8 mouse cellular contexts compared by ENCODE assay signal in genomic region chr2:34370349-34370724, GRCm38 (mm10). TPM values are rescaled to one million over a fixed set of nuclear protein-coding genes. Genes with fewer than 3 reads are reported as not detected.
DNase-seq lines count a peak whose midpoint lies in the region; ATAC-seq and TF ChIP-seq lines count a peak whose summit lies in the region.

No protein-coding gene starts in this region.

- peak overlapping the region; percentile 18; the same call in 1 of the 2 replicates for H3K27ac ChIP-seq in heart, embryonic 11.5 days (ENCODE audit: low read depth, low read length)
- H3K27ac ChIP-seq in bone marrow, adult 2 months (ENCODE audit: control insufficient read depth, insufficient read depth, low read depth, low read length, poor library complexity), result no peak overlapping the region
- 0 out of 2 replicates have a peak overlapping the region, but pooled peaks have one; percentile 4 for H3K27ac ChIP-seq in heart, embryonic 15.5 days
- H3K27ac ChIP-seq in midbrain, embryonic 10.5 days (replicated peaks), result peak overlapping the region; percentile 99

- peaks cover 5% of the 10 kb centered on the region; the same call in 1 of the 2 replicates for H3K4me1 ChIP-seq in heart, embryonic 11.5 days (ENCODE audit: control insufficient read depth, insufficient read depth, low read length)
- no peaks in the 10 kb centered on the region for H3K4me1 ChIP-seq in bone marrow, adult 2 months (ENCODE audit: control insufficient read depth, insufficient read depth, low read length)
- peaks cover 28% of the 10 kb centered on the region for H3K4me1 ChIP-seq in heart, embryonic 15.5 days (replicated peaks)
- peaks cover 60% of the 10 kb centered on the region for H3K4me1 ChIP-seq in midbrain, embryonic 10.5 days

- TF ChIP-seq POLR2A in bone marrow, adult 2 months (IDR thresholded peaks at IDR 0.05; ENCODE audit: borderline replicate concordance, control insufficient read depth, low read depth, low read length), result no peak

- no peaks in the 10 kb centered on the region for H3K27me3 ChIP-seq in heart, embryonic 11.5 days (ENCODE audit: control insufficient read depth, insufficient read depth, low read length)
- H3K27me3 ChIP-seq in heart, embryonic 15.5 days, result no peaks in the 10 kb centered on the region
- peaks cover 21% of the 10 kb centered on the region for H3K27me3 ChIP-seq in midbrain, embryonic 10.5 days (ENCODE audit: low read depth, poor library complexity, severe bottlenecking)

- ATAC-seq in heart, embryonic 11.5 days (replicated peaks; ENCODE audit: insufficient number of reproducible peaks, low FRiP score, low TSS enrichment), result no peak
- ATAC-seq in heart, embryonic 15.5 days (replicated peaks; ENCODE audit: insufficient number of reproducible peaks, insufficient read depth, low FRiP score, low read depth), result no peak

- peak overlapping the region; percentile 96 for H3K9ac ChIP-seq in heart, embryonic 11.5 days (ENCODE audit: low read depth, low read length)
- peak overlapping the region; percentile 95 for H3K9ac ChIP-seq in heart, embryonic 15.5 days

- H3K36me3 ChIP-seq in heart, embryonic 11.5 days (ENCODE audit: control insufficient read depth, insufficient read depth, low read length), result no peaks in the 10 kb centered on the region
- H3K36me3 ChIP-seq in heart, embryonic 15.5 days, result no peaks in the 10 kb centered on the region
- no peaks in the 10 kb centered on the region for H3K36me3 ChIP-seq in midbrain, embryonic 10.5 days

- DNase-seq in heart, adult 9 months (ENCODE audit: low spot score in 2 of 2), result no peak
- no peak for DNase-seq in midbrain, embryonic 10.5 days (ENCODE audit: low spot score)
- DNase-seq in urinary bladder, postnatal 36 days (ENCODE audit: low spot score in 2 of 2), result no peak
- DNase-seq in thymus, postnatal 0 days (ENCODE audit: low spot score), result no peak
- no peak for DNase-seq in right cerebral cortex, postnatal 10 days (ENCODE audit: low spot score in 2 of 2)

- peak overlapping the region; percentile 93 for H3K4me3 ChIP-seq in heart, embryonic 11.5 days (ENCODE audit: low read depth, low read length)
- peak overlapping the region; percentile 24 for H3K4me3 ChIP-seq in bone marrow, adult 2 months (replicated peaks; ENCODE audit: control insufficient read depth, low read depth, low read length)
- H3K4me3 ChIP-seq in heart, embryonic 15.5 days, result peak overlapping the region; percentile 92
- H3K4me3 ChIP-seq in midbrain, embryonic 10.5 days, result peak overlapping the region; percentile 78

- peak overlapping the region; percentile 94 for H3K4me2 ChIP-seq in heart, embryonic 11.5 days
- peak overlapping the region; percentile 94 for H3K4me2 ChIP-seq in heart, embryonic 15.5 days

- 3% methylated on average over 7 of the region's 7 CpGs for WGBS in heart, embryonic 11.5 days (ENCODE audit: insufficient replicate concordance)
- WGBS in bone marrow, adult 2 months, result 75% methylated on average over 7 of the region's 7 CpGs
- WGBS in heart, embryonic 15.5 days, result 15% methylated on average over 7 of the region's 7 CpGs
- 1% methylated on average over 7 of the region's 7 CpGs for whole genome bisulfite sequencing in midbrain, embryonic 10.5 days

- H3K9me3 ChIP-seq in heart, embryonic 11.5 days (replicated peaks; ENCODE audit: control insufficient read depth, low read length), result no peaks in the 10 kb centered on the region
- H3K9me3 ChIP-seq in heart, embryonic 15.5 days (replicated peaks), result no peaks in the 10 kb centered on the region
- no peaks in the 10 kb centered on the region for H3K9me3 ChIP-seq in midbrain, embryonic 10.5 days (replicated peaks)

- no peak for TF ChIP-seq CTCF in bone marrow, adult 2 months (IDR thresholded peaks at IDR 0.05; ENCODE audit: control insufficient read depth, insufficient read depth, low read length)

RNA-seq across cellular contexts. Expression of gene Pbx3, which starts 2.6 kb away (rescaled TPM):
- polyA plus RNA-seq in heart, embryonic 11.5 days (2014; fragmentation: Nextera tagmentation; extraction: Ambion mirVana), result 29.1 and 30.6 TPM in 2 replicates
- polyA plus RNA-seq in bone marrow, adult 2 months (2011; ENCODE audit: insufficient read depth, insufficient read length, low replicate concordance, missing spikeins), result 3.6 and 9.5 TPM in 2 replicates
- 16.8 and 18.6 TPM in 2 replicates for polyA plus RNA-seq in heart, embryonic 15.5 days (2015; fragmentation: Nextera tagmentation; extraction: Ambion mirVana)
- 32.3 and 35.9 TPM in 2 replicates for polyA plus RNA-seq in midbrain, embryonic 10.5 days (2016; fragmentation: Nextera tagmentation; extraction: Ambion mirVana)
- 3.2 and 3.6 TPM in 2 replicates for polyA plus RNA-seq in thymus, postnatal 0 days (2015; fragmentation: Nextera tagmentation; extraction: Ambion mirVana)

RNA-seq across cellular contexts. Expression of gene Mapkap1, which starts 36.2 kb away (rescaled TPM):
- 61.7 and 70.3 TPM in 2 replicates for polyA plus RNA-seq in heart, embryonic 11.5 days (2014; fragmentation: Nextera tagmentation; extraction: Ambion mirVana)
- polyA plus RNA-seq in bone marrow, adult 2 months (2011; ENCODE audit: insufficient read depth, insufficient read length, low replicate concordance, missing spikeins), result 20.9 and 42.3 TPM in 2 replicates
- 65.2 and 67.0 TPM in 2 replicates for polyA plus RNA-seq in heart, embryonic 15.5 days (2015; fragmentation: Nextera tagmentation; extraction: Ambion mirVana)
- 93.4 and 103 TPM in 2 replicates for polyA plus RNA-seq in midbrain, embryonic 10.5 days (2016; fragmentation: Nextera tagmentation; extraction: Ambion mirVana)
- polyA plus RNA-seq in thymus, postnatal 0 days (2015; fragmentation: Nextera tagmentation; extraction: Ambion mirVana), result 93.8 and 103 TPM in 2 replicates

Comparison
In these comparisons a context has a peak if more than half of its experiments do, and no peak if none do; other contexts are left out.
1. H3K4me3 ChIP-seq: peak in every context shown above with its lines; median percentile 93 in heart, embryonic 11.5 days; 92 in heart, embryonic 15.5 days; 78 in midbrain, embryonic 10.5 days; 24 in bone marrow, adult 2 months.